Mouse (Mus musculus) cerebral cortex, adult 2 months (tissue): ENCODE measurements around the gene Mfap5.

Source experiments
- WGBS: fragments of 180-500 bp; shearing (Covaris S2); methylation state at CpG from one replicate; pipeline ENCODE4 v1.1.7; 2018; 5-methylcytosine and 5-hydroxymethylcytosine counted together

The Mfap5 gene

GRCm38 (mm10) chr6:122512914-122513878, 7.6 kb downstream of the Mfap5 start:
- 77% methylated on average over 11 of the region's 12 CpGs for WGBS

- 87% methylated on average over 3 of the region's 3 CpGs for WGBS
These were observed 8.7 kb downstream of the Mfap5 start for GRCm38 (mm10) chr6:122514312-122514711.

- 95% methylated on average over 2 of the region's 2 CpGs for WGBS
These were observed 10.1 kb downstream of the Mfap5 start for GRCm38 (mm10) chr6:122515762-122516161.

- whole genome bisulfite sequencing, result 88% methylated on average over 1 of the region's 1 CpGs
These were observed 12.0 kb downstream of the Mfap5 start for GRCm38 (mm10) chr6:122517668-122518067.

- 10% methylated on average over 2 of the region's 2 CpGs for WGBS
These were observed 13.7 kb downstream of the Mfap5 start for GRCm38 (mm10) chr6:122519384-122519783.

GRCm38 (mm10) chr6:122522595-122522994, 16.9 kb downstream of the Mfap5 start:
- WGBS, result 69% methylated on average over 9 of the region's 9 CpGs

GRCm38 (mm10) chr6:122523289-122523688, 17.6 kb downstream of the Mfap5 start:
- 85% methylated on average over 8 of the region's 8 CpGs for WGBS

- WGBS, result 68% methylated on average over 12 of the region's 12 CpGs
These were observed 22.0 kb downstream of the Mfap5 start for GRCm38 (mm10) chr6:122527596-122527995.

GRCm38 (mm10) chr6:122528136-122528535, 22.5 kb downstream of the Mfap5 start:
- WGBS, result 59% methylated on average over 11 of the region's 11 CpGs

- WGBS, result 79% methylated on average over 8 of the region's 8 CpGs
These were observed 26.0 kb downstream of the Mfap5 start for GRCm38 (mm10) chr6:122531466-122532174.

GRCm38 (mm10) chr6:122532883-122533302, 27.2 kb downstream of the Mfap5 start:
- 21% methylated on average over 4 of the region's 4 CpGs for WGBS

GRCm38 (mm10) chr6:122534032-122534431, 28.4 kb downstream of the Mfap5 start:
- WGBS, result 58% methylated on average over 3 of the region's 3 CpGs

GRCm38 (mm10) chr6:122539564-122539963, 33.9 kb downstream of the Mfap5 start:
- WGBS, result 66% methylated on average over 9 of the region's 9 CpGs

GRCm38 (mm10) chr6:122542459-122542858, 36.8 kb downstream of the Mfap5 start:
- WGBS, result 76% methylated on average over 5 of the region's 5 CpGs

GRCm38 (mm10) chr6:122543574-122543973, 37.9 kb downstream of the Mfap5 start:
- WGBS, result 94% methylated on average over 5 of the region's 5 CpGs

- WGBS, result 94% methylated on average over 1 of the region's 1 CpGs
These were observed 39.0 kb downstream of the Mfap5 start for GRCm38 (mm10) chr6:122544672-122545071.

- 66% methylated on average over 9 of the region's 9 CpGs for WGBS
These were observed 39.7 kb downstream of the Mfap5 start for GRCm38 (mm10) chr6:122545289-122545882.

GRCm38 (mm10) chr6:122545948-122546347, 40.3 kb downstream of the Mfap5 start:
- WGBS, result 60% methylated on average over 10 of the region's 10 CpGs

- WGBS, result 68% methylated on average over 9 of the region's 9 CpGs
These were observed 48.0 kb downstream of the Mfap5 start, which contains the start of gene Aicda for GRCm38 (mm10) chr6:122553606-122554005. Gene Aicda, plus strand, starts transcription at chr6:122553801.

- 73% methylated on average over 6 of the region's 6 CpGs for WGBS
These were observed 48.5 kb downstream of the Mfap5 start for GRCm38 (mm10) chr6:122554102-122554501.

- 51% methylated on average over 7 of the region's 7 CpGs for WGBS
These were observed 49.6 kb downstream of the Mfap5 start for GRCm38 (mm10) chr6:122555266-122555665.

GRCm38 (mm10) chr6:122556959-122557561, 51.4 kb downstream of the Mfap5 start:
- WGBS, result 16% methylated on average over 15 of the region's 15 CpGs
